Mouse (Mus musculus) T-cell, adult 66 days (primary cell): ENCODE data around the gene Gm21731. TPM values are rescaled to one million over a fixed set of nuclear protein-coding genes. Genes with fewer than 3 reads are reported as not detected.

Experiments
- total RNA-seq, 2 experiments: library from RNA; stranded (reverse); gene quantifications; 3 replicates in 1 of 2; 4 replicates in 1 of 2; pipeline ENCODE4 v1.2.4; 2023

The Gm21731 gene
- total RNA-seq = not detected

DNA sequence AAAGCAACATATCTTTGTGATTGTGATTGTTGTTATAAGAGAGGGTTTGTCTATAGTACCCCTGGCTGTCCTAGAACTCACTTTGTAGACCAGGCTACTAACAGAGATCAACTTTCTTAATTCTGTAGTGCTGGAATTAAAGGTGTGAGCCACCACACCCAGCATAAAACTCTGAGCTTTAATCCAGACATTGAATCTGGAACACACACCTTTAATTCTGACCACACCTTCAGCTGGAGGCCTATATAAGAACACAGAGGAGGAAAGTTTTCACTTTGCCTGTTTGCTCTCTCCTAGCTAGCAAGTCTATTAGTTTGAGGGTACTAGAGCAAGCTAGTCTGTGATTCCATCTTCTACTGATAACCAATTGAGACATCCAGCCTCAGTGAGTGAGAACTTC lies at the start of gene Gm21731:
Gm21731 (plus strand) TSS at position 301 of the 400 bp plus-strand sequence.

DNA sequence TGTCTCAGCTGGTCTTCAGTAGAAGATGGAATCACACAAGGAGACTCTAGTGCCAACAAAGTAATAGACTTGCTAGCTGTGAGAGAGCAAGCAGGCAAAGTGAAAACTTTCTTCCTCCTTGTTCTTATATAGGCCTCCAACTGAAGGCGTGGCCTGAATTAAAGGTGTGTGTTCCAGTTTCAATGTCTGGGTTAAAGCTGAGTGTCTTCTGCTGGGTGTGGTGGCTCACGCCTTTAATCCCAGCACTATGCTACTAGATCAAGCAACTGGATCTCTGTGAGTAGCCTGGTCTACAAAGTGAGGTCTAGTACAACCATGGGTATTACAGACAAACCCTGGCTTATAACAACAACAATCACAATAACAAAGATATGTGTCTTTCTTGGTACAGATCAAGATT lies 23.1 kb upstream of the Gm21731 start, which contains the start of gene Gm21762:
Gm21762 (minus strand) TSS at position 101 of the 400 bp plus-strand sequence.

DNA sequence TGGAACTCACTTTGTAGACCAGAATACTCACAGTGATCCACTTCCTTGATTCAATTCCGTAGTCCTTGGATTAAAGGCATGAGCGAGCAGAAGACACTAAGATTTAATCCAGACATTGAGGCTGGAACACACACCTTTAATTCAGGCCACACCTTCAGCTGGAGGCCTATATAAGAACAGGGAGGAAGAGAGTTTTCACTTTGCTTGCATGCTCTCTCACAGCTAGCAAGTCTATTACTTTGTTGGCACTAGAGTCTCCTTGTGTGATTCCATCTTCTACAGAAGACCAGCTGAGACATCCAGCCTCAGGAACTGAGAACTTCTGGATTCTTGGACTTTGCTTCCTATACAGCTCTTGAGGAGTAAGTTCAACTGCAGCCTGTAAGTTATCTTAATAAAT lies 24.0 kb downstream of the Gm21731 start, which contains the start of gene AF067061:
AF067061 (plus strand) TSS at position 245 of the 400 bp plus-strand sequence.

Other genes with a start within 250 kb of the Gm21731 start
- gene Gm36079, start 212.1 kb upstream of the Gm21731 start, total RNA-seq = not detected
- under 1 TPM in 1 of 2 experiments, not detected in 1; 0.26 TPM for gene Gm21188, start 186.9 kb upstream of the Gm21731 start, total RNA-seq
- not detected for gene Gm20767, start 98.9 kb upstream of the Gm21731 start, total RNA-seq
- not detected for gene Gm21818, start 66.7 kb upstream of the Gm21731 start, total RNA-seq
- 1 to 10 TPM in 1 of 2 experiments, not detected in 1; 4.1 TPM for gene Gm21762, start 23.2 kb upstream of the Gm21731 start, total RNA-seq
- gene AF067061, start 24.0 kb downstream of the Gm21731 start, total RNA-seq = not detected
- 1 to 10 TPM; 7.7 to 7.8 TPM for gene BC147527, start 61.3 kb downstream of the Gm21731 start, total RNA-seq
- gene Tcstv3, start 77.8 kb downstream of the Gm21731 start, total RNA-seq = not detected